Mouse (Mus musculus) ES-E14 (cell line): ENCODE data around the gene Trim47.

Experiments used
- CHD2 ChIP-seq: IDR thresholded peaks from 2 replicates; pipeline ENCODE4 v1.6.1; 2014; ENCODE audit warnings: mild to moderate bottlenecking, low read depth, low read length, inconsistent platforms
- HCFC1 ChIP-seq: IDR thresholded peaks from 2 replicates; pipeline ENCODE4 v1.6.1; 2012; ENCODE audit warnings: low read length, inconsistent platforms, borderline replicate concordance; ENCODE audit not compliant: insufficient read depth
- MAFK ChIP-seq: IDR thresholded peaks from 2 replicates; pipeline ENCODE4 v1.6.1; 2014; ENCODE audit warnings: mild to moderate bottlenecking, low read depth, low read length, inconsistent platforms; ENCODE audit not compliant: insufficient read depth
- ZC3H11A ChIP-seq: IDR thresholded peaks from 2 replicates; pipeline ENCODE4 v1.6.1; 2012; ENCODE audit warnings: low read depth, mild to moderate bottlenecking, inconsistent platforms, low read length, borderline replicate concordance
- ZNF384 ChIP-seq: IDR thresholded peaks from 2 replicates; pipeline ENCODE4 v1.6.1; 2012; ENCODE audit warnings: low read depth, low read length, inconsistent platforms

DNA sequence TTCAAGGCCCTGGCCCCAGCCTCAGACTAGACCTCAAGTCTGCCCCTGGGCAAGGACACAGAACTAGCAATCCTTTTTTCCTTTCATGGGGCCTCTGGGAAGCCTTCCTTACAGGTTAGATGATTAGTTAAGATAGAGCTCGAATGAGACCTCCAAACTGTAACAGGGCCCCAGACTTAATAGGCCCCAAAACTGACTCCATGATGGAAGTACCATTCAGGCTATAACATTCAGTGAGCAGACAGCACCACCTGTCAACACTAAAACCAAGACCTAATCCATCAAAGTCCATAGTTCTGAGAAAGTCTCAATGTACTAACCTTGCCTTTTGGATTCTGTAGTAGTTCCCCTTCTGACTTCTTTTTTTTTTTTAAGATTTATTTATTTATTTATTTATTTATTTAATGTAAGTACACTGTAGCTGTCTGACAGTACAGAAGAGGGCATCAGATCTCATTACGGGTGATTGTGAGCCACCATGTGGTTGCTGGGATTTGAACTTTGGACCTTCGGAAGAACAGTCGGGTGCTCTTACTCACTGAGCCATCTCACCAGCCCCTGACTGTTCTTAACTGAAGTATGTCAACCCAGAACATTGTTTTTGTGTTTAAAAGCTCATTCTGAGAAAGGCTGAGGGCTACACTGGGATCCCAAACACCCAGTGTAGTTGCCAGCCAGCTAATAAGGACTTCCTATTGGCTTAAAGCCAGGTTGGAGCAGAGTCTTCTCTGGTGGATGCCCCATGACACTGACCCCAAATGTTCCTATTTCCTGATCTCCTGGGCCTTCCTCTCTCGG, 43.2 kb upstream of the Trim47 start:
- no peak for TF ChIP-seq MAFK
- no peak for TF ChIP-seq ZC3H11A
- no peak for TF ChIP-seq CHD2
- TF ChIP-seq ZNF384, result no peak
- TF ChIP-seq HCFC1, result no peak
